Mouse (Mus musculus) neutrophil, adult 83 days (primary cell): ENCODE measurements around the gene Vim. TPM values are rescaled to one million over a fixed set of nuclear protein-coding genes. Genes with fewer than 3 reads are reported as not detected.

Experiments used
- total RNA-seq, 2 experiments: library from RNA; stranded (reverse); gene quantifications; one replicate each; pipeline ENCODE4 v1.2.4; 2023

The Vim gene
- total RNA-seq, result 1,000 to 10,000 TPM; 1,716 to 1,731 TPM

GRCm38 (mm10) chr2:13573408-13574065 lies at the start of gene Vim:
Gene Vim, plus strand, starts transcription at chr2:13573927.

DNA sequence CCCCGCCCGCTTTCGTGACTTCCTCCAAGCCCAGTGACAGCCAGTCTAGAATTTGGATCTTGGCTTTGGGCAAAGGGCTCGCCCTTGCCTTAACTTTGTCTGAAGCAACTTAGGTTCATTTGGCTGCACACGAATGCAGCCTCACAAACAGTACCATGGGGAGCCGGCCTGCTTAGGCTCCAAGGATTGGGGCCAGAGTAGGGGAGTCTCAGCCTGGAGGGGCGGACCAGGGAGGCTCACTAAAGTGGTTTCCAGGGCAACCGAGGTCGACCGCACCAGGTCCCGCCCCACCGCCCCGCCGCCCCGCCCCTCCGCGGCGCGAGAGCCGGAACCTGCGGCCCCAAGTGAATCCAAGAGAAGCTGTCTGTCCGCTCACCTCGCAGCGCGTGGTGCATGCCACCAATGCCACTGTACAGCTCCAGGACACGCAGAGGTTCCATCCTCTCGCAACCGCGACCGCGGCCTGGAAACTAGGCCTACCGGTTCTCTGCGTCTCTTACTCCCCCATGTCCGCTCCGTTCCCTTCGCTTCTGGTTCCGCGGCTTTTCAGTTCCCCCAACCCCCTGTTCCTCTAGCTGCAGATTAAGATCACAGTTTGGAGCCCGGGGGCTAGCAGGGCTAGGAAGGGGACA lies 29.4 kb upstream of the Vim start, which contains the start of gene Trdmt1:
Trdmt1 (minus strand) TSS at position 476 of the 632 bp plus-strand sequence.

Other genes starting within 250 kb of the Vim start
- gene Cubn, start 82.1 kb upstream of the Vim start, total RNA-seq, result not detected
- gene Trdmt1, start 29.3 kb upstream of the Vim start, total RNA-seq, result 1 to 10 TPM; 8.7 to 9.0 TPM
- gene St8sia6, start 220.1 kb downstream of the Vim start, total RNA-seq, result 1 to 10 TPM; 4.4 to 5.4 TPM